Mouse (Mus musculus): ENCODE results near the gene Rag2. TPM values are rescaled to one million over a fixed set of nuclear protein-coding genes. Genes with fewer than 3 reads are reported as not detected.

Gene Rag2
- not detected for total RNA-seq (2022)

- no peak for DNase-seq (ENCODE audit: low spot score)
These were observed at the start of gene Rag2 for GRCm38 (mm10) chr2:101624526-101624925. TSS of gene Rag2 (plus strand) at chr2:101624718.

- no peak for DNase-seq (ENCODE audit: low spot score)
These were observed 47.3 kb upstream of the Rag2 start for GRCm38 (mm10) chr2:101577243-101577642.

- no peak for DNase-seq (ENCODE audit: low spot score)
These were observed 44.5 kb upstream of the Rag2 start for GRCm38 (mm10) chr2:101580027-101580426.

GRCm38 (mm10) chr2:101580428-101580827 is 44.1 kb upstream of the Rag2 start:
- DNase-seq (ENCODE audit: low spot score): no peak

DNA sequence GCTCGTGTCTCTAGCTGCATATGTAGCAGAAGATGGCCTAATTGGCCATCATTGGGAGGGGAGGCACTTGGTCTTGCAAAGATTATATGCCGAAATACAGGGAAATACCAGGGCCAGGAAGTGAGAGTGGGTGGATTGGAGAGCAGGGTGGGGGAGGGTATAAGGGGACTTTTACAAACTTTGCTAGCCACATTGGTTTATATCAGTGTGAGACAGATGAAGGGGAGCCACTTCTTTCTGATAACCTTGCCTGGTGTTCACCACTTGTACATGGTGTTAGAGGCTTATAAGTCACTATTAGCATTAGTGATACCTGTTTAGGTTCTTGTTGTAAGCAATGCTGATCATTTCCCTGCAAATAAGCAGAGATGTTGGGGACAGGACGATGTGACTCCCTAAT is 43.5 kb upstream of the Rag2 start:
- no peak for DNase-seq (ENCODE audit: low spot score)

DNA sequence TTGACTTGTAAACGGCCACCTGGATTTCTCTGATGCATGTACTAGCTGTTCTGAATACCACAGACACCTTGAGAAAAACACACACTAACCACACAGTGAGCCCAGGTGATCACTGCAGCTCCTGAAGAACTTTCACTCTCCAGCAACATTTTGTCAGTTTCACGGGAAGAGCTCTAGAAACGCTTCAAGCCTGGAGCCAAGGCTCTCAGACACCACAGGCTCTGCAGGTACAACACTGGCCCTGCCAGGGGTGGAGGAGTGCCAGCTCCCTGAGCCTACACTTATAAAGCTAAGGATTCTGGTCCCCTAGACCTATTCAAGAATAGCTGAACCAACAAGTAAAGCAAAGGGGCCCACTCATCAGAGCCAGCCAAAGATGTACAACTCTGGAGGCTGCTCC is 43.1 kb upstream of the Rag2 start:
- no peak for DNase-seq (ENCODE audit: low spot score)

DNA sequence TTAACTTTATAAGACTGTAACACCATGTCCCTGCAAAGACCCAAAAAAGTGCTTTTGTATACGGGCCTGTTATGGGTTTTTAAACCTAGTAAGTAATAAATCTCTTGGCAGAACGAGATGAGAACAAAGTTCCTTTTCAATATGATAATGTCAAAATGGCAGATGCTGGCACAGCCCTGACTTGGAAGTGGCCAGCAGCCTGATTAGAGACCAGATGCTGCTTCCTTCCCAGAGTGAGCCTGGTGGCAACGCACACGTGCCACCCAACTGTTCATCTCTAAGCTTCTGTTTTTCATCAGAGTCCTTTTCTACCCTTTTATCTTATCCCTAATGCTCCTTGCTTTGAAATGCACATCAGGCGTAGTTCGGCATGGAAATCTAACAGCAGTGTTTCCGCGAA is 33.2 kb upstream of the Rag2 start:
- DNase-seq (ENCODE audit: low spot score): no peak

- no peak for DNase-seq (ENCODE audit: low spot score)
These were observed 32.3 kb upstream of the Rag2 start for GRCm38 (mm10) chr2:101592023-101592841.

- no peak for DNase-seq (ENCODE audit: low spot score)
These were observed 31.6 kb upstream of the Rag2 start for GRCm38 (mm10) chr2:101592886-101593285.

DNA sequence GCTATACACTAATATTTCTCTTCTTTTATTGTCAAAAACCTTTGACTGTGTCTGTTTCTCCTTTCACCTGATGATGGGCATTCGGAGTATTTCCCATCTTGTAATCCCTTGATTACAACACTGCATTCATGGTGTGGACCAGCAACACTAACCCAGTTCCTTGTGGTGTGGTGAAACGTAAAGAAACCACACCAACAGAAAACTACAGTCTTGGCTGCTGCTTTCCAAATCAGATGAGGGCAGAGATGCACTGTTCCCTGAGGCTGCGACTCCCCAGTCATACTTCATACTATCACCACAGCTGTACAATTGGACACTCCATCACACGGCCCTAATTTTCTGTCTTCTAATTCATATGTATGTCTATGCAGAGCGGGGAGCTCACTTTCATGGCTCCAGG is 29.8 kb upstream of the Rag2 start:
- no peak for DNase-seq (ENCODE audit: low spot score)

DNA sequence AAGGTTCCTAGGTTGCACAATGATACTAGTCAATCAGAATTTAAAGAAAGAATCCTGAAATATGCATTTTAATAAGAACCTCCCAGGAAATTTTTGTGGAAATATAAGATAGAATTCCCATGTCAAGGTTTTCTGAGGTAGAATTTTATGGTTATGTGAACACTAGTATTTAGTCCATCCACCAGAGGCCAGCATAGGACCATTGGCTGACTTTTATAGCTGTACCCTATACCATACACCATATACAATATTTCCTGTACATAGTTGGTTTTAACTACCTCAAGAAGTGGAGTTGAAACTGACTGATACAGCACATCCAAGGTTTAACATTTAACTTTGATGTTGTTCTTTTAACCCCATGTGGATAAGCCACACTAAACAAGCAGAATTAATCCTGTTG is 27.3 kb upstream of the Rag2 start:
- no peak for DNase-seq (ENCODE audit: low spot score)

- DNase-seq (ENCODE audit: low spot score): peak; percentile 13
These were observed 26.0 kb upstream of the Rag2 start for GRCm38 (mm10) chr2:101598190-101599181.

- DNase-seq (ENCODE audit: low spot score): peak; percentile 49
These were observed 23.8 kb upstream of the Rag2 start for GRCm38 (mm10) chr2:101600703-101601102.

DNA sequence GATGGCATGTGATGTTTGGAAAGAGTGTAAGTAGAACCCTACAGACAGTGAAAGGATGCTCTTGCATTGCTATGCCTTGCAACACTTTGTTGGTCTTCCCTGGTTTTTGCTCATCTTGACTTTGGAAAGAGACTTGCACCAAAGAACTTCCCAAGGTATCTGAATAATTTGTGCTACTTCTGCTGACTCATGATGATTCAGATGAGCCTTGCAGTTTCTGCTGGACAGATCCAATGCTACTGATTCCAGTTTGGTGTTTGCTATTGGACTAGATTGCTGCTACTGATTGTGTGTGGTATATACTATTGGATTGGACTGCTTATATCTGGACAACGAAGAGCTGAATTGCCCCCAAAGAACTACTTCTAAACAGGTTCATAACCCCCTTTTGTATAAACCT is 21.4 kb upstream of the Rag2 start:
- no peak for DNase-seq (ENCODE audit: low spot score)

DNA sequence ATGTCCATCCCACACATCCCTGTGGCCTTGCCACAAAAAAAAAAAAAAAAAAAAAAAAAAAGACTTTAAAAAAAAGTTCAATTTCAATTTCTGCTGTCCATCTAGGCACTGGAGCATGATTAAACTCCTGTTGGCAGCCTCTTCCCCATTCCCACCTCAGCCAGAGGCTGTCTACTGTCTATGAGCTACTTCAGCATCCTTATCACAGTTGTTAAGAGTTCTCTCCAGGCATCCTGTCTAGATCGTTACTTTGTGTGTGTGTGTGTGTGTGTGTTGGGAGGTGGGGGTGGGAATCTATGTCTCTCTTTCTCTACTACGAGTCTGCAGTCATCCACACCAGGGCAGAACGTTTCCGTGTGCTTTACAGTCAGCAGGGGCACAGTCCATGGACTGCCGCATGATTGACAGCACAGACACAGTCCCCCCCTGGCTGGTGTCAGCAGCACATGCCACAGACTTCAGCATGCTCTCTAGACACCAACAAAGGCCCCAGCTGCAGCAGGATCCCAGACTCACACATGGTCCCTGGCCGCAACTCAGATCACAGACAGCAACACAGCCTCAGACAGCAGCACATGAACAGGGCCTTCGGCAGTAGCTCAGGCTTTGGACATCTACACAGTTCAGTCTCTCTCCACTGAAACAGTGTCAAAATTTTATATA is 16.2 kb upstream of the Rag2 start:
- no peak for DNase-seq (ENCODE audit: low spot score)

DNA sequence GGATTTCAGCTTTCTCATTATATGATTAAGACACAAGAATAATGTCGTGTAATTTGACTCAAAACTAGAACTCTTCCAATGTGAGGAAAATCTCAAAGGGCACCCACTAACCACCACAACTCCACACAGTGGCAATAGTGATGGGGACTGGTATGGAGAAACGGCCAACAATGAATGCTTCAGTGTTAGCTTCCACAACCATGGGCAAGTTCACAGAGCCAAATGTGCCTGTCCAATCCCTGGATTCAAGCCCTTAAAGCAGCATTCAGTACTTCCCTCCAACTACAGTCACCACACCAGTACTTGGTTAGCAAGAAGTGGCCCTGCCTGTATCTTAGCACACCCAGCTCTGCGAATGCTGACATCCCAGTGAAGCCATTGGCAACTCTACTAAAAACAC is 13.7 kb upstream of the Rag2 start:
- no peak for DNase-seq (ENCODE audit: low spot score)

DNA sequence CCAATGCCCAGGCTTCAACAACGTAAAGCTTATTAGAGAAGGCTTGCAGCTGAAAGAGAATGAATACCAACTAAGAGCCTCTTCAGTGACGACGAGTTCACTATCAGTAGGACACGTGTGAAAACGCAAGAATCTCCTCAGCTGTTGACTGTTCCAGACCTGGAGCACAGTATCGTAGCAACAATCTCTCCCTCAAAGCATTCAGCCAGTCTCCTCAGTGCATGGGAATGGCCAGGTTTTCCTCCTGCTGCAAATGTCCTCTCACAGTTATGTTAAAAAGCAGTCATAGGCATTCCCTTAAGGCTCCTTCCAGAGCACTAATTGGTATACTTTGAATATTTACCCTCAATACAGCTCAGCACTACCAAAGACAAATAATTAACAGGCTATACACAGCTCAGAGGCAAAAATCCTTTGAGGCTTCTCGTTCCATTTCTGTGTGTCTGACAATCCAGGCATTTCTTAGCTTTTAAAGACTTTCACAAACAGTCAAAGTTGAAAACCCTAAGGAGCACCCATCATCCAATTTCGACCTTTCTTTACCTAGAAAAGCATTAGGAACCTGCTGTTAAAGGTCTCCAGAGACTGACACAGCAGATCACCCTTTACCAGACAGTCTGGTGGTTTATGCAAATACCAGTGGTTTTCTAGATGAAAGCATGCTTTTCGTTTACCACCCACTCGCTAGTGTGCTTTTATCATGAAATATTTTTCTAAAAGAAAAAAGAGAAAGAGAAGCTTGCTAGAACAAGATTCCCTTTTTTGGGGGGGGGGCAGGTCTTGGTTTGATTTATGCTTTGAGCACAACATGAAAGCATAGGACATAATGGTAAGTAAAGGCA is 8.8 kb upstream of the Rag2 start:
- no peak for DNase-seq (ENCODE audit: low spot score)

- no peak for DNase-seq (ENCODE audit: low spot score)
These were observed 6.1 kb upstream of the Rag2 start for GRCm38 (mm10) chr2:101618373-101618772.

DNA sequence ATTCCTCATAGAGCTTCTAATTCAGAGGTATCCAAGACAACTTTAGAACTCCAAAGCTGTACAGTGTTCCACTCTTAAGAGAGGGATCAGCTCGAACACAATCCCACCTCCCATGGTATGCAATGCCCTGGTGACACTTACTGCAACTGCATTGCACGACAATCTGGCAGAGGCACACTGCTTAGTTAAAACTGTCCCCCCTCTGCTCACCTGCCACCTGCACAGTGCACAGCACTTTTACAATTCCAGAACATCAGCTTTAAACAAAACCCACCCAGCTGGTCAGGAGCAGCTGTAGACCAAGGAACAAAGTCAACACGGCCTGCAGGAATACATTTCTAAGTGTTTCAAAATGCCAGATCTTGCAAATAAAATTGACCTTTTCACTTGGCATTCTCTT is 3.6 kb upstream of the Rag2 start:
- DNase-seq (ENCODE audit: low spot score): no peak

DNA sequence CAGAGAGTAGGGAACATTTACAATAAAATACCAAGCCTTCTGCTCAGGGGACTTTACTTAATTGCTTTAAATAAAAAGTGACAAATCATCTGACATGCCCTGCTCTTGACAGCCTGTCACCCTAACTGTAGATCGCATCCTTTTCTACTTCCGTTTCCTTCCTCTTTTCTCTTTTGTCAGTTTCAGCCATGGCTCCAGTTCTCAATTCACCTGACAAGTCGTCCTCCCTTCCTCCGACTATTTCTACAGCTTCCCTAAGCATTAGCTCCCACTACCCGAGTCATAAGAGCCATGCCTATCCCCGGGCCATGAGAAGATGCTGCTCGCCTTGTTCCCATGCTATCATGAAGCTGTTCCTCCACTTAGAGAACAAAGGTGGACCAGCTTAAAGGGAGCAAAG is 2.9 kb upstream of the Rag2 start:
- no peak for DNase-seq (ENCODE audit: low spot score)

DNA sequence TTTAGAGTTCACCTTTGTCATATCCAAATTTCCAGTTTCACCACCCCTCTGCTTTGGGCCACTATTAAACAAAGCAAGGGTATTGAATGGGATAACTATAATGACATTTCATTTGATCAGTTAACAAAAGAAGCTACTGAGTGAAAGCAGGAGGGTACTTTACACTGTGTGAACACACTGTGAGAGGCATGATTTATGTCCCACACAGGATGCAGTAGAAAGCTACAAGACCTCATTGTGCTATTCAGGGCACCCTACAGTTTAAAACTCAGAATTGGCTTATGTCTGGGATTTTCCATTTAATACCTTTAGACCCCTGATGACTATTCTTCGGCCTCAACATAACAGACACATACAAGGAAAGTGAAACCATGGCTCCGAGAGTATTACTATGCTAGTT is 1.5 kb upstream of the Rag2 start:
- DNase-seq (ENCODE audit: low spot score): no peak
